Mouse (Mus musculus): ENCODE measurements around the gene Samt4. TPM values are rescaled to one million over a fixed set of nuclear protein-coding genes. Genes with fewer than 3 reads are reported as not detected.
"Not testable (repeated sequence)": the region's sequence is repeated elsewhere in the genome, so short reads cannot be mapped to it uniquely, and the experiment has no call there.

The Samt4 gene
- total RNA-seq (2014; rRNA removed) (not detected in 2 replicates), polyA plus RNA-seq (2012; rRNA removed) (not detected in 2 replicates)

- Histone ChIP-seq H3K9ac (ENCODE audit: low read depth, low read length) (no peak within 1 kb of the TSS), H3K4me3 (ENCODE audit: insufficient read depth, low read depth, low read length) (no peak within 1 kb of the TSS), H3K79me2 (ENCODE audit: control insufficient read depth, insufficient read depth, low read length) (no peaks in the 10 kb centered on the region), H3K27ac (replicated peaks; ENCODE audit: insufficient read depth, low read depth, low read length) (no peak within 1 kb of the TSS), H3K27me3 (ENCODE audit: control insufficient read depth, insufficient read depth, low read length) (no peaks in the 10 kb centered on the region), H3K36me3 (ENCODE audit: control insufficient read depth, insufficient read depth, low read length) (no peaks in the 10 kb centered on the region), H3K4me1 (ENCODE audit: control insufficient read depth, insufficient read depth, low read length) (no peaks in the 10 kb centered on the region)
- no peak for DNase-seq (ENCODE audit: extremely low read depth, low read depth, low spot score)
- no peak for TF ChIP-seq POLR2A (IDR thresholded peaks at IDR 0.05; ENCODE audit: extremely low read depth, insufficient read depth, low read length)
- no peak for TF ChIP-seq CTCF (IDR thresholded peaks at IDR 0.05; ENCODE audit: low read depth, low read length)
Measured at GRCm38 (mm10) chrX:154481702-154482101, at the start of gene Samt4. Gene Samt4, plus strand, starts transcription at chrX:154482002.

DNA sequence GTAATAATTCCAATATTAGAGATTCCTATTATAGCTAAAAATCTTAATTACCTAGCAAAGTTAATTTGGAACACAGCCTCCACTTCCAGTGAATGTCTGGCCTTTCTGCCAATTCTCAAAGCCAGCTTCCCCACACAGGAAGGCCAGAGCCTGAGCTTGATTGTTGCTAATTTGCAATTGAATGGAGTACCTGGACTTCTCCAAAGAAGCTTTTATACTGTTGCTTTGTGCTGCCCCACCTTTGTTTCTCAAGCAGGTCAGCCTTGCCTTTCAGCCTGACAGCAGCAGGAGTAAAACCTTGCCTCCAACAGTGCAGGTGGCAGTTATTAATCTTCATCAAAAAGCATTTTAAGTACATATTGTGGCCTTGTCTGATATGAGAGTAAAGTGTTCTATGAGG is 38.1 kb upstream of the Samt4 start:
- not testable (repeated sequence) for H3K4me3 ChIP-seq (ENCODE audit: insufficient read depth, low read depth, low read length); H3K27me3 ChIP-seq (ENCODE audit: control insufficient read depth, insufficient read depth, low read length); H3K36me3 ChIP-seq (ENCODE audit: control insufficient read depth, insufficient read depth, low read length); DNase-seq (ENCODE audit: extremely low read depth, low read depth, low spot score); H3K4me1 ChIP-seq (ENCODE audit: control insufficient read depth, insufficient read depth, low read length); H3K27ac ChIP-seq (replicated peaks; ENCODE audit: insufficient read depth, low read depth, low read length); H3K79me2 ChIP-seq (ENCODE audit: control insufficient read depth, insufficient read depth, low read length); H3K9ac ChIP-seq (ENCODE audit: low read depth, low read length)

GRCm38 (mm10) chrX:154468386-154468785 is 13.4 kb upstream of the Samt4 start:
- not testable (repeated sequence) for H3K4me1 ChIP-seq (ENCODE audit: control insufficient read depth, insufficient read depth, low read length); H3K4me3 ChIP-seq (ENCODE audit: insufficient read depth, low read depth, low read length)

More at GRCm38 (mm10) chrX:154468386-154468785, 13.4 kb upstream of the Samt4 start:
- DNase-seq (ENCODE audit: extremely low read depth, low read depth, low spot score) = peak; percentile 4
- H3K79me2 ChIP-seq (ENCODE audit: control insufficient read depth, insufficient read depth, low read length); H3K36me3 ChIP-seq (ENCODE audit: control insufficient read depth, insufficient read depth, low read length); H3K27ac ChIP-seq (replicated peaks; ENCODE audit: insufficient read depth, low read depth, low read length); H3K27me3 ChIP-seq (ENCODE audit: control insufficient read depth, insufficient read depth, low read length); H3K9ac ChIP-seq (ENCODE audit: low read depth, low read length): not testable (repeated sequence)
- WGBS = 58% methylated on average over 3 of the region's 3 CpGs

Other genes with a start within 250 kb of the Samt4 start
- gene 4930524N10Rik, start 138.6 kb upstream of the Samt4 start, total RNA-seq (2014; rRNA removed) = not detected in 2 replicates
- not detected in 2 replicates for gene 4930524N10Rik, start 138.6 kb upstream of the Samt4 start, polyA plus RNA-seq (2012; rRNA removed)
- not detected in 2 replicates for gene Samt2, start 97.4 kb downstream of the Samt4 start, total RNA-seq (2014; rRNA removed)
- not detected in 2 replicates for gene Samt2, start 97.4 kb downstream of the Samt4 start, polyA plus RNA-seq (2012; rRNA removed)

Measured in liver, adult 2 months (tissue).